Mouse (Mus musculus): ENCODE measurements around the gene Ptrh1.

- TF ChIP-seq CTCF (conservative IDR thresholded peaks at IDR 0.05; ENCODE audit: insufficient read depth, insufficient read length, low read depth, low read length) (no peak), POLR2A (IDR thresholded peaks at IDR 0.05; ENCODE audit: low read depth, low read length) (no peak)
These were observed 606 bp downstream of the Ptrh1 start for GRCm38 (mm10) chr2:32776192-32776591.
